Mouse (Mus musculus): ENCODE measurements around the gene Hoxb5. TPM values are rescaled to one million over a fixed set of nuclear protein-coding genes. Genes with fewer than 3 reads are reported as not detected.

Gene Hoxb5
- total RNA-seq, 2 experiments from 2014 or later = 0.07 TPM; not detected in 1

DNA sequence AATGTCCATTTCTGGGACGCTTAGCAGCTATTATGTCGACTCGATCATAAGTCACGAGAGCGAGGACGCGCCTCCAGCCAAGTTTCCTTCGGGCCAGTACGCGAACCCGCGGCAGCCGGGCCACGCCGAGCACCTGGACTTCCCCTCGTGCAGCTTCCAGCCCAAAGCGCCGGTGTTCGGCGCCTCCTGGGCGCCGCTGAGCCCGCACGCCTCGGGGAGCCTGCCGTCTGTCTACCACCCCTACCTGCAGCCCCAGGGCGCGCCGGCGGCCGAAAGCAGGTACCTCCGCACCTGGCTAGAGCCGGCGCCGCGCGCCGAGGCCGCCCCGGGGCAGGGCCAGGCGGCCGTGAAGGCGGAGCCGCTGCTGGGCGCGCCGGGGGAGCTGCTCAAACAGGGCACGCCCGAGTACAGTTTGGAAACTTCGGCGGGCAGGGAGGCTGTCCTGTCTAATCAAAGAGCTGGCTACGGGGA is 31.6 kb upstream of the Hoxb5 start:
- ATAC-seq (replicated peaks; ENCODE audit: poor library complexity) = no peak

DNA sequence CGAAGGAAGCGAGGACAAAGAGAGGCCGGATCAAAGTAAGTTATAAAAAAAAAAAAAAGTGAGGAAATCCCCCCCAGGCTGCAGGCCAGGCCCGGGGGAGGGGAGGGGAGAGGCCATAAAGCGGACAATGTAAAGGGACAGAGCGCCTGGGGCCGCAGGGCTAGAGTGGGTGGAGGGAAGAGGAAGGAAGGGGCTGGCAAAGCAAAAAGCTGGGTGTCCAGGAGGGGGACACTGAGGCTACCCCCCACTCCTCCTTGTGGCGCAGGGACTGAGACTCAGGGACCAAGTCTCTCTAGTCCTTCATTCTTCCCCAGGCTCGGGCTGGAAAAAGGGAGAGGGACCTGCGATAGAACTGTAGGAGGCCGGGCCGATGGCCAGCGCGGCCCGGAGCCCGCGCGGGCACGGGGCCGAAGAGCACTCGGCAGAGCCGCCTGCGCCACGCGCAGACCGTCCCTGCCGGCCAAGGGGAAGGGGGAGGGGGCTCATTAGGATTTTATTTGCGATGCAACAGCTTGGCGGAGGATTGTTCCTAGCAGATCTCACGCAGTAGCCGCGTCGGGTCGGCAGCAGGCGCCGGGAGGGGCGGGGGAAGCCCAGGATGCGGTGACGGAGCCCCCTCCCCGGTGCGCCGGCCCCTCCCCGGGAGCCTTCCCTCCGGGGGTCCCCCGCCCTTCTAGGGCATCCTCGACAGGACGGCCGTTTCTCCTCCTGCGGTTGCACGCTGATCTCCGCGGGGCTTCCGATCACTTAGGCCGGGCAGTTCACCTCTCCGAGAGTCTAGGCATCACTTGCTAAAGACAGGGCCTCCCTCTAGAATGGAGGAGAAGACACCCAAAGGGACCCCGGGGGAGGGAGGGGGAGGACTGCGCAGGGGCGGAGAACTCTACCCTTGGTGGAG is 30.9 kb upstream of the Hoxb5 start:
- no peak for ATAC-seq (replicated peaks; ENCODE audit: poor library complexity)

DNA sequence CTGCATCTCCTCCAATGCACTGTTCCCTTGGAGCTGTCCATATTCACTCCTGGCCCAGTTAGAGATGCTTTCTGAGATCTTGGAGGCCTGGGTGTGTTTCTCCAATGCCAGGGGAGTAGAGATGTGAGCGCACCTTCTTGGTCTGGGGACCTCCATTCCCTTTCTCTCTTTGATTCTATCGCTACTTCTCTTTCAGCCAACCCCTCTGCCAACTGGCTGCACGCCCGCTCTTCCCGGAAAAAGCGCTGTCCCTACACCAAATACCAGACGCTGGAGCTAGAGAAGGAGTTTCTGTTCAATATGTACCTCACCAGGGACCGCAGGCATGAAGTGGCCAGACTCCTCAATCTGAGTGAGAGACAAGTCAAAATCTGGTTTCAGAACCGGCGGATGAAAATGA is 28.7 kb upstream of the Hoxb5 start:
- ATAC-seq (replicated peaks; ENCODE audit: poor library complexity) = no peak

DNA sequence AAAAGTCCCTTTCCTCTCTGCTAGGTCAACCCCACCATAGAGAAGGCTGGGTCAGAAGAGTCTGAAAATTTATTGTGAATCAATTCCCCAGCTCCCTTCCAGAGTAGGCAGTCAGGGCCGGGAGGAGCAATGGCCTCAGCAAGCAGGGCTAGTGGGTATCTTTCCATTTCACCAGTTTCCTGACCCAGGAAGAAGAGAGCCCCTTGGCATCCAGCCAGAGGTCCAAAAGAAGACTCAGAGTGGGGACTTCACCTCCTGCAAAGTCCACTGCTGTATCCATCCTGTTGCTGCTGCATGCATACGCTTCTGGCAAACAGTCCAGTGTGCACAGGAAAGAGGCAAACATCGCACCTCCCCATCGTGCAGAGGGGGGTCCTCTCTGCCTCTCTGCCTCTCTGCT is 27.2 kb upstream of the Hoxb5 start:
- no peak for ATAC-seq (replicated peaks; ENCODE audit: poor library complexity)

DNA sequence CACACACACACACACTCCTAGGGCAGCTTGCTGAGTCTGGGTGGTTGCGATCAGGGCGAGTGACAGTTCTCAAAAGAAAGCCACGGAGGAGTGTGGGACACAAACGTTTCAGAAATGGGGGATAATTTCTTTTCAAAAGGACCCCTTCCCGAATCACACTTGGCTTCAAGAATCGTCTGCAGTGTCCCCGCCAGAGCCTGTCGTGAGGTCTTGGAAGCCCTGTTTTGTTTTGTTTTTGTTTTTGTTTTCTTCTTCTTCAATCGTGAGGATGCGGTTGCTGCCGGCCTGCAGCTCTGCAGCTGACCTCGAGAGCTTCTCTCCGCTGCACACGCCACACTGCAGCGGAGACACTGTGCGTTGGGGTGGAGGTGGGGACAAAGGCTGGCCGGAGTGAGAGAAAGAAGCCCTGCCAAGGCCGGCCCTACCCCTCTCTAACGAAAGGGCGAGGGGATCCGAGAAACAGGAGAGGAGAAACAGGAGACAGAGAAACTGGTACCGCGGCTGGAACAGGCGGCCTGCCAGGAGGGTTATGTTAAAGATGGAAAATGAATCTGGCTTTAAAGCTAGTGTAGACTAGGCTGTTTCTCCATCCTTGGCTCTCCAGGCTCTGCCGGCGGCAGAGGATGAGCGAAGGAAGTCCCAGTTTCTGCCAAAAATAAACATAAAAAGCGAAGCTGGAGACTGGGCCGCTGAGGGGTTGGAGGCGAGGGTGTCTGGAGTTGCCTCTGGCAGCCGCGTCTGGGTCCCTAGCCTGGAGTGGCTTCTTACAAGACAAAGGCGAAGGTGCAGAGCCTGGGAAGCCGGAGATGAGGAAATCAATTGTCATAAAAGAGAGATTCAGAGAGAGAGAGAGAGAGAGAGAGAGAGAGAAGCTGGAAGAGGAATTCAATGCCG is 25.7 kb upstream of the Hoxb5 start:
- no peak for ATAC-seq (replicated peaks; ENCODE audit: poor library complexity)

DNA sequence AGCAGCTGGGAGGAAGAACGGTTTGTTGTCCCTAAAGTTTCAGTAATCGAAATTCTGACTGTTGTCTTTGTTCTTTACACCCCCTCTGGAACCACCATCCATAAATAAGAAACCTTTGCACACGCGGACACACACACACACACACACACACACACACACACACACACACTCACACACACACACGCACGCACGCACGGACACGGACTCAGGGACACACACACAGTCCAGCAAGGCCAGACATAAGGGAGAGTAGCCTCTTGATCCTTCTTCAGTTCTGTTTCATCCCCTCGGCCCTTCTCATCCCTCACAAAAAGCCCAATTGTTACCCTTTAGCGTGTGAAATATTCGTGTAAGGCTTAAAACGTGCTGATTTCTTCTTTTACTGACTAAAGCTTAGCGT is 24.8 kb upstream of the Hoxb5 start:
- no peak for ATAC-seq (replicated peaks; ENCODE audit: poor library complexity)

DNA sequence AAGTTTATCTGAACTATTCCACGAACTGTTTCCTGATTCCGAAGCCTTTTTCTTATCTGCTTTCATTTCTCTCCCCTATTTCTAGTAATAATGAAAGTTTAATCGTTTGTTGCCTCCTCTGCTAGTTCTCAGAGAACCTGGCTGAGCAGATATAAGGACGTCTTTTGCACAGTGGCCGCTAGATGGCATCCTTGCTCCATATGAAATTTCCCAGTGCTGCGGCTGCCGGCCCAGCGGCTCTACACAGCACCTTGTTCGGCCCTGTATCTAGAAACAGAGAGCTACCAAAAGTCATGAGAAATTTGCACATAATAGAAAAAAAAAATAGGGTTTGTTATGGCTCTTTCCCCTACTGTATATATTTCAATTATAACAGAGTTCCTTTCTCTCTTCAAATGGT is 24.4 kb upstream of the Hoxb5 start:
- ATAC-seq (replicated peaks; ENCODE audit: poor library complexity) = peak; percentile 88

DNA sequence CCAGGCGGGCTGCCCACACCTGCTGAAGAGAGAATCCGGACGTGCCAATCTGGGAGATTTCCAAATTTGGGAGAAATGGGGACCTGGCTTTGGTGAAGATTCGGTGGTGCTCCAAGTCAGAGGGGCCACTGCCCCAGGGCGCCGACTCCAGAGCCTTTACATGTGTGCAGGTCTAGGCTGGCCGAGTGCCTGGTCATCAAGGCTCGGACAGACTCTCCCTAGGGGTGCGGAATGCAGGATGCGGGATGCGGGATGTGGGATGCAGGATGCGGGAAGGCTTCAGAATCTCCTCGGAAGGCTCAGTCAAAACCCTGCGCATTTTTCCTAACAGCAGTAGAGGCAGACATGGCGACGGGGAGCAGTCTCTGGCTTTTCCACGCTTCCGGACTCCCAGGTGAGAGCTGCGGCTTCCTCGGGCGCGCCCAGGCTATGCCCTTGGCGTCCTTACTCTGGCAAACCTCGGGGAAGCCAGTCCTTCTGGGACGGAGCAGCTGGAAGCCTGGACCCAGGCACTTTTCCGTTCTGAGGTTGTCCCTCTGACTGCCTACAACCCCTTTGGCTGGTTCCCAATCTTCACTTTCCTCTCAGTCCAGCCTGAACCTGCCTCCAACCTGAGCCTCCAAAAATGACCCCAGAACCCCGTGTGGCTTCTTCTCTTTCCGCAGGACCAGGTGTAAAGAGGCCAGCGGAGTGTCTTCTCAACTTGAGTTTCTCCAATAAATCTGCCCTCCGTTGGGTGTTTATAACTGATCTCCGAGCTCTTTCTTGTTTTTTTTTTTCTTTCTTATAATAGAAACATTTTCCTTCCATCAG is 23.5 kb upstream of the Hoxb5 start:
- no peak for ATAC-seq (replicated peaks; ENCODE audit: poor library complexity)

DNA sequence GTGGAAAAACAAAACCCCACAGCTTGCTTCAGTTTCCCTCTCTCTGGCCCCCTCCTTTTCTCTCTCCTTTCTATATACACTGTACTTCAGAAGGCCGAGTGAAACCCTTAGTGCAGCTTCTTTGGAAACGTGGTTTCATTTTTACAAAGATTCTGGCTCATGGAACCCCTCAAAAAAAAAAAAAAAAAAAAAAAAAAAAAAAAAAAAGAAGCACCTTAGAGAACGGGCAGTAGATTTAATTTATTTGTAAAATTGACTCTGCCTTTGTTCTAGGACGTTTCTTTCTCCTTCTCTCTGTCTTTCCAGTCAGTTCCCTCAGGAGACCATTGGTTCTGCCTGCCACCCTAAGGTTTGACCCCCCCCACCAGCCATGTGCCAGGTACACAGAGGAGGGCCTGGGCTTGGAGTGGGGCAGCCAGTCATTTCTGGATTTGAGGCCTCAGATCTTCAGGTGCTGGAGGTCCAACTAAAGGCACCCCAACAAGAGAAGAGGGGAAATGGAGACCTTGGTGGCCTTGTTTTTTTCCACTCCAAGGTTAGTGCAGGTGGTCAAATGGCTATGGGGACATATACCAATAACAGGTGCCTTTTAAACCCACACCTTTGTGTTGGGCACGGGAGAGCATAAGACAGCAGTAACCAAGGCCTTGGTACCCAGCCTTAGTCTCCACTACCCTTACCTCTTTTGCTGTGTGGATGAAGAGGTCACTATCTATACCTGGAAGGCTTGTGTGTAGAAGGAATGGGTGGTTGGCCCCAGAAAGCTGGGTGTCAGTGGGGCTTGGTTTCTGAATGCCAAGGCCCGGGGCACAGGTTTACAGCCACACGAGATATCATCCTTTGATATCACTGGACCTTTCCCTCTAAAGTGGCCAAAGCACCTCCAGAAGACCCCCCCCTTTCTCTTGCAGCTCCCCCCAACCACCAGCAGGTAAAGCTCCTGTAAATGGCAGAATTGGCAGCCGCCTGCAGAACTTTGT is 22.4 kb upstream of the Hoxb5 start:
- ATAC-seq (replicated peaks; ENCODE audit: poor library complexity) = no peak

DNA sequence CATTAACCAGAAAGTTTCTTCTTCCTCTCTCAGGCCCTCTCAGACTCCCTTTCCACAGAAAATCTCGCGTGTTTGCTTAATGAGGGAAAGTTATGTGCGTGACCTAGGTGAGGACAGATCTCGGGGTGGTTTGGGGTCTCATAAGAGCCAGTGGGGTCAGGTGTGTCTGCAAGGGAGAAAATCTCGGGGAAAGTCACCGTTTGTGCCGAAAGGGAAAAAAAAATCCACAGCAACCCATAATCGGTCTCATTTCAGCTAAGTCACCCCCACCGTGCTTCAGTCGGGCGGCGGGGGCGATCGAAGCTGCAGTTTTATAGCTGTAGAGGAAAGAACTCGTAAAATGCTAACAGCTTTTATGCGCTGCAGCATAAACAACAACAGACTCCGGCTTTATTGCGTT is 21.7 kb upstream of the Hoxb5 start:
- no peak for ATAC-seq (replicated peaks; ENCODE audit: poor library complexity)

DNA sequence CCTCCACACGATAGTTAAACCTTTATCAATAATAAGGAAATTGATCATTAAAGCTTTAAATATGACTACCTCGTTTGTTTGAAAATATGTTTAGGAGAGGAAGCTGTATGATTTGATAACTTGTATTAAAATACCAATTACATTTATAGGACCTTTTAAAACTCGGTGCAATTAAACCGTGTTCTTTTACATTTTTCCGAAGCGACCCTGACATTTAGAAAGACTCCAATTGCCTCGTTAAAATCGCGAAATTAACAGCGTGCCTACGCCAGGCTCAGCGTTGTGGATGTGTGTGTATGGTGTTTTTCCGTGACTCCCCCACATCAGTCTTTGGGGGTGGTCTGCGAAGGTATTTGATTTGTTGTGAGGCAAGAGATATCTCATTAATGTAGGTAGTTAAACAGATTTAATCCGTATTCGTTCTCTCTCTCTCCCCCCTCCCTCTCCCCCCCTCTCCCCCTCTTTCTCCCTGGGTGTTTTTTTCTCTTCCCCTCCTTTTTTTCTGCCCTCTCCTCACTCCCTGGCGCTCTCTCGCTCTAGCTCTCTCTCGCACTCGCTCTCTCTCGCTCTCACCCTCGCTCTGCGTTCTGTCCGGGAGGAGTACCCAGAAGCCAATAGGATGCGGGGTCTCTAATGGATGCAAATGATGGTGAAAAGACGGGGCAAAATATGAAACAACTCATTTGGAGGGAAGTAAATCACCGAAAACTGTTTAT is 21.1 kb upstream of the Hoxb5 start, which contains the start of gene Hoxb8:
Gene Hoxb8, plus strand, starts transcription at position 51 of the 716 bp plus-strand sequence.
- ATAC-seq (replicated peaks; ENCODE audit: poor library complexity) = no peak

DNA sequence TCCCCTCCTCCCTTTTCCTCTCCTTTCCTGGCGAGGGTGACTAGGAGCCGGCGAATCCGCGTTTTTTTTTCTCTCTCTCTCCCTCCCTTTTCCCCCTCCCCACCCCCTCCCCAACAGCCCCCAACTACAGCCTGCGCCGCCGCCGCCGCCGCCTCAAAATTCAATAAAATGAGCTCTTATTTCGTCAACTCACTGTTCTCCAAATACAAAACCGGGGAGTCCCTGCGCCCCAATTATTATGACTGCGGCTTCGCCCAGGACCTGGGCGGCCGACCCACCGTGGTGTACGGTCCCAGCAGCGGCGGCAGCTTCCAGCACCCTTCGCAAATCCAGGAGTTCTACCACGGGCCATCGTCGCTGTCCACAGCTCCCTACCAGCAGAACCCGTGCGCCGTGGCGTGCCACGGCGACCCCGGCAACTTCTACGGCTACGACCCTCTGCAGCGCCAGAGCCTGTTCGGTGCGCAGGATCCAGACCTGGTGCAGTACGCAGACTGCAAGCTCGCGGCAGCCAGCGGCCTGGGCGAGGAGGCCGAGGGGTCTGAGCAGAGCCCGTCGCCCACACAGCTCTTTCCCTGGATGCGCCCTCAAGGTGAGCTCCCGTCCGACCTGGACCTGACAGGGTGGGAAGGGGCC is 20.2 kb upstream of the Hoxb5 start:
- ATAC-seq (replicated peaks; ENCODE audit: poor library complexity) = no peak

DNA sequence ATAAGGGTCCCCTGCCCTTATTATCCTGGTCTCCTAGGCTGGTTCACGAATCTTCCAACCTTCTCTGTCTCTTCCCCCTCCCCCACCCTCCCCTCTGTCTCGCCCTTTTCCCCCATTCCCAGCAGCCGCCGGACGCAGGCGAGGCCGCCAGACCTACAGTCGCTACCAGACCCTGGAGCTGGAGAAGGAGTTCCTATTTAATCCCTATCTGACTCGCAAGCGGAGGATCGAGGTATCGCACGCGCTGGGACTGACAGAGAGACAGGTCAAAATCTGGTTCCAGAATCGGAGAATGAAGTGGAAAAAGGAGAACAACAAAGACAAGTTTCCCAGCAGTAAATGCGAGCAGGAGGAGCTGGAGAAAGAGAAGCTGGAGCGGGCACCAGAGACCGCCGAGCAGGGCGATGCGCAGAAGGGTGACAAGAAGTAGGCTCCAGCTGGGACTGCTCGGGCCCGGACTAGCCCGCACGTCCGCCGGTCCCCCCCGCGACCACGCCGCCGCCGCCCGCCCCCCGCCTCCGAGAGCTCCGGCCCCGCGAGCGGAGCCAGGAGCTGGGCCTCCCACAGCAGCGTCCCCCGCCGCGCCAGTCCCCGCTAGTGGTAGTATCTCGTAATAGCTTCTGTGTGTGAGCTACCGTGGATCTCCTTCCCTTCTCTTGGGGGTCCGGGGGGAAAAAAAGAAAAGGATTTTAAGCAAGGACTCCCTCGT is 18.9 kb upstream of the Hoxb5 start:
- ATAC-seq (replicated peaks; ENCODE audit: poor library complexity) = peak; percentile 54; the same call in 1 of the 2 replicates

DNA sequence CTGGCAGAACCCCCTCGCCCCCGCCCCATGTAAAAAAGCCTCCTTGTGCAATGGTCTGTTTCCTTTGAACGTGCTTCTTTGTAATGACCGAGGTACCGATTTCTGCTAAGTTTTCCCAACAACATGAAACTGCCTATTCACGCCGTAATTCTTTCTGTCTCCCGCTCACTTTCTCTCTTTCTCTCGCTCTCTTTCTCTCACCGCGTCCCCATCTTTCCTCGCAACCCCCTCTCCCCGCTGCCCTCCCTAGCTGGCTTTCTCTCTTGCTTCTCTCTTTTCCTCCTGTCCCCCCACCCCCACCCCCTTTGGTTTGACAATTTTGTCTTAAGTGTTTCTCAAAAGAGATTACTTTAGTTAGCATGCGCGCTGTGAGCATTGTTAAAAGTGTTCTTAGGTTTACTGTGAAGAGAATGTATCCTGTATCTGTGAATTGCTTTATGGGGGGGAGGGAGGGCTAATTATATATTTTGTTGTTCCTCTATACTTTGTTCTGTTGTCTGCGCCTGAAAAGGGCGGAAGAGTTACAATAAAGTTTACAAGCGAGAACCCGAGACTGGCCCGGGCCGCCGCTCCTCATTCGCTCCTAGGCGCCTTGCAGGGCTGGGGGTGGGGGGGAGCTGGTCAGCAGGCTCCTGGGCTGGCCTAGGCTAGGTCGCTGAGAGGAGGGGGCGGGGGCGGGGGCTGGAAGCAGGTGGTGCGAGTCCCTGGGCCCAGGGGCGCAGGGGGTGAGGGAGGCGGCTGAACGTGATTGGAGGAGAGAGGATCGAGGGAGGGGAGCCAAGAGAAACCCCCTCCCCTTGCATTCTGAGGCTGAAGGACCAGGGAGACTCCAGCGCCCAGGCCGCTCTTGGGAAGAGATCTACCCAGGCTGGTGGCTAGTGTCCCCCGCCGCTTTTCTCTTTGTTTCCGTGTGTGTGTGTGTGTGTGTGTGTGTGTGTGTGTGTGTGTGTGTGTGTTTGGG is 18.1 kb upstream of the Hoxb5 start:
- ATAC-seq (replicated peaks; ENCODE audit: poor library complexity) = no peak

DNA sequence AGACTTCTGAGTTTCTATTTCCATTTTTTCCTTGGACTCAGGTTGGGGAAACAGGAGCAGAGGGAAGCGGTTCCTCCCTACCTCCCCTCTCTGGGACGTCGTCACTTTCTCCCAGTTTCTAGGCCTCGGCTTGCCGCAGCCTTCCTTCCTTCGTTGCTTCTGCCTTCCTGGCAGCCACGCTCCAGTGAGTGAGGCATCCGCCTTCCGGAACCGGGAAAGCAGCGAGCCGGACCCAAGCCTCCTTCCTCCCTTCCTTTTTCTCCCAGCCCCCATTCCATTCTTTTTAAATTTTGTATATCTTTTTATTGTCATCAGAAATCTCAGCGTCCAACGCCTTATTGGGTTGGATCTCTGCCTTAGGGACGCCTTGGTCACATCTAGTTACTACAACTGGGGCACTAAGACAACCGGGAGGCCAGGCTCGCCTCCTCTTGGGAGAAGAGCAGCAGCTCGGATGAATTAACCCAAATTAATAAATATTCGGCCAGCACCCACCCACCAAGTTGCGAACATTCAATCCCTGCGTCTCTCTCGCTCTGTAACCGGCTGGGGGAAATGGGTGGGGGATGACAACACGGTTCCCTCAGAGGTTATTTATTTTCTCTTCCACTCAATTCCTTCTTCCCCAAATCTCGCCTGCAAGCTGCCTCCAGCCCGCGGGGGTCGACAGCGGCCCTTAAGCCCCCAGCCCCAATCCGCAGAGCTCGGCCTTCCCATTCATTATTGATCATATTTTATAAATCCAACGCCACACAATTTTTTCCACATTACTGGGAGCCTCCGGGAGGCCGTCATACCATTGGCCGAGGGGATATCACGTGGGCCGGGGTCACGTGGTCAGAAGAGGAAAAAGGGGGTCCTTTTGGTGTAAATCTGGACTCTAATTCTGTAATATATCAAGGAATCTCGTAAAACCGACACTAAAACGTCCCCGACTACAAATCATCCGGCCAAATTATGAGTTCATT is 17.1 kb upstream of the Hoxb5 start, which contains the start of gene Hoxb7:
Gene Hoxb7, plus strand, starts transcription at position 853 of the 968 bp plus-strand sequence.
- ATAC-seq (replicated peaks; ENCODE audit: poor library complexity) = no peak
